15 mouse cellular contexts compared by ENCODE assay signal in genomic region chr2:29665421-29665820, GRCm38 (mm10). TPM values are rescaled to one million over a fixed set of nuclear protein-coding genes. Genes with fewer than 3 reads are reported as not detected.
DNase-seq lines count a peak whose midpoint lies in the region; TF ChIP-seq lines count a peak whose summit lies in the region.
"Had no signal": no experiment of that assay in that cellular context is flagged by ENCODE, and none has a peak within 500 bp of the region (broad histone marks: within the 10 kb centered on the region; RNA-seq: fewer than 3 reads in every experiment).

No protein-coding gene starts in this region.

- H3K4me3 ChIP-seq in layer of hippocampus, adult 2 months, result no peak overlapping the region
- no peak overlapping the region for H3K4me3 ChIP-seq in CH12.LX (replicated peaks in 1 of 3; ENCODE audit: low read depth in 2 of 3, low read length in 2 of 3, poor library complexity in 1 of 3)
- H3K4me3 ChIP-seq: limb, embryonic 15.5 days; megakaryocyte, embryonic 14.5 days had no signal

- dilution Hi-C loops in CH12.LX (cut with MboI; ENCODE audit: extremely low pct_ligation_motif_present, extremely low pct_unique_long_range_greater_than_20kb, low sequenced_read_pairs), result no loop called here

- no peaks in the 10 kb centered on the region for H3K9me3 ChIP-seq in CH12.LX (replicated peaks; ENCODE audit: low read length)
- H3K9me3 ChIP-seq: limb, embryonic 15.5 days; megakaryocyte, embryonic 14.5 days had no signal

- no peak for TF ChIP-seq EP300 in CH12.LX (IDR thresholded peaks at IDR 0.05; ENCODE audit: low read length)

- no peak overlapping the region for H3K27ac ChIP-seq in layer of hippocampus, adult 2 months
- peak overlapping the region; percentile 58 for H3K27ac ChIP-seq in CH12.LX (ENCODE audit: insufficient read depth, low read depth)
- H3K27ac ChIP-seq: limb, embryonic 15.5 days had no signal

- intact Hi-C loops in left cerebral cortex, postnatal 10 days (cut with DNase I), result no loop called here

- H3K4me2 ChIP-seq in CH12.LX (ENCODE audit: insufficient read depth, low read depth, poor library complexity, severe bottlenecking), result no peak overlapping the region
- H3K4me2 ChIP-seq: heart, embryonic 11.5 days; limb, embryonic 15.5 days had no signal

- H3K27me3 ChIP-seq in CH12.LX (replicated peaks), result no peaks in the 10 kb centered on the region
- H3K27me3 ChIP-seq: limb, embryonic 15.5 days; megakaryocyte, embryonic 14.5 days had no signal

- peak; percentile 37 for TF ChIP-seq RAD21 in CH12.LX (IDR thresholded peaks at IDR 0.05; ENCODE audit: low read depth, low read length)

- peak; percentile 55 for TF ChIP-seq CTCF in layer of hippocampus, adult 2 months (conservative IDR thresholded peaks at IDR 0.05)
- TF ChIP-seq CTCF in CH12.LX (conservative IDR thresholded peaks at IDR 0.05 in 1 of 2, IDR thresholded peaks at IDR 0.05 in 1 of 2; ENCODE audit: low read depth in 2 of 2, low read length in 2 of 2), result peak; percentile 58 to 66

- H3K9ac ChIP-seq in CH12.LX (ENCODE audit: insufficient read depth, low read depth), result no peak overlapping the region
- H3K9ac ChIP-seq: limb, embryonic 15.5 days had no signal

- peaks cover 10 to 72% of the 10 kb centered on the region in 2 experiments for H3K36me3 ChIP-seq in CH12.LX (replicated peaks in 1 of 2; ENCODE audit: control insufficient read depth in 1 of 2, insufficient read depth in 1 of 2, low read length in 1 of 2)

- no peak for TF ChIP-seq POLR2A in CH12.LX (IDR thresholded peaks at IDR 0.05; ENCODE audit: low read depth, low read length)

- no peak for DNase-seq in layer of hippocampus, adult 2 months (ENCODE audit: low spot score in 2 of 2)
- DNase-seq in layer of hippocampus, adult 8-10 months (ENCODE audit: low spot score in 2 of 2), result no peak
- DNase-seq in 416B (ENCODE audit: low read depth) (peak; percentile 42), CH12.LX (ENCODE audit: extremely low read depth) (peak; percentile 71)
- DNase-seq in induced T-regulatory cell, adult 2 months (ENCODE audit: low read depth), result peak; percentile 83
- DNase-seq in right cerebral cortex, postnatal 14 days, result no peak
- DNase-seq in kidney, postnatal 14 days, result no peak
- DNase-seq in left cerebral cortex, postnatal 10 days (ENCODE audit: extremely low spot score in 1 of 2, low spot score in 2 of 2), result no peak
- DNase-seq: adrenal gland, postnatal 14 days; cerebellum, adult 18-20 months; embryo, embryonic 11 days; kidney, adult 9 months had no signal

- H3K4me1 ChIP-seq in CH12.LX (ENCODE audit: control insufficient read depth in 1 of 2, insufficient read depth in 2 of 2), result peaks cover 80 to 100% of the 10 kb centered on the region in 2 experiments

- H3K79me2 ChIP-seq in CH12.LX (replicated peaks; ENCODE audit: control insufficient read depth, extremely low read depth, insufficient read depth, poor library complexity, severe bottlenecking), result peaks cover 91% of the 10 kb centered on the region

- in situ Hi-C loops in CH12.LX (cut with MboI; ENCODE audit: low pct_ligation_motif_present, low pct_unique_long_range_greater_than_20kb, low sequenced_read_pairs), result no loop called here

TF ChIP-seq in CH12.LX, 34 proteins besides CTCF, POLR2A, EP300 and RAD21:
- TF ChIP-seq TBP (conservative IDR thresholded peaks at IDR 0.05; ENCODE audit: low read depth, low read length) (no peak), ZKSCAN1 (IDR thresholded peaks at IDR 0.05; ENCODE audit: borderline replicate concordance, low read depth, low read length) (no peak), ELF1 (IDR thresholded peaks at IDR 0.05; ENCODE audit: low read depth, low read length) (no peak), MAX (IDR thresholded peaks at IDR 0.05; ENCODE audit: low read length) (no peak), SMC3 (IDR thresholded peaks at IDR 0.05; ENCODE audit: low read depth, low read length) (peak; percentile 65), NRF1 (IDR thresholded peaks at IDR 0.05; ENCODE audit: low read depth, low read length) (no peak), MAFK (IDR thresholded peaks at IDR 0.05; ENCODE audit: insufficient replicate concordance, low read length) (no peak), MAZ (IDR thresholded peaks at IDR 0.05; ENCODE audit: low read depth, low read length) (0 out of 2 replicates have a peak, but pooled peaks have one; percentile 19), ZC3H11A (IDR thresholded peaks at IDR 0.05; ENCODE audit: low read depth, low read length) (no peak), TCF12 (IDR thresholded peaks at IDR 0.05; ENCODE audit: low read depth, low read length) (no peak), USF1 (IDR thresholded peaks at IDR 0.05; ENCODE audit: low read depth, low read length) (no peak), RCOR1 (conservative IDR thresholded peaks at IDR 0.05; ENCODE audit: low read depth, low read length) (no peak), ZNF384 (IDR thresholded peaks at IDR 0.05; ENCODE audit: low read depth, low read length) (no peak), E2F4 (IDR thresholded peaks at IDR 0.05; ENCODE audit: insufficient replicate concordance, low read depth, low read length) (no peak), MYC (IDR thresholded peaks at IDR 0.05; ENCODE audit: low read depth, low read length) (0 out of 2 replicates have a peak, but pooled peaks have one; percentile 16)
TF ChIP-seq in CH12.LX: peak in this region for 3.

RNA-seq across cellular contexts. Expression of gene Rapgef1, which starts 45.9 kb away (rescaled TPM):
- 10 to 100 TPM; 91.3 to 94.9 TPM for total RNA-seq in layer of hippocampus, adult 2 months (2021)
- 10 to 100 TPM; 78.8 to 94.5 (median 89.3) TPM for total RNA-seq in layer of hippocampus, adult 8-10 months (2022)
- total RNA-seq in CH12.LX (2012; rRNA removed), result 149 and 185 TPM in 2 replicates
- 84.0 and 86.5 TPM in 2 replicates for total RNA-seq in CH12.LX (2014; rRNA removed)
- polyA plus RNA-seq in CH12.LX (2012; ENCODE audit: insufficient read length, low read depth), result 143 and 170 TPM in 2 replicates
- total RNA-seq in left cerebral cortex, postnatal 10 days (2021), result 100 to 1,000 TPM; 126 to 127 TPM

Comparison
In these comparisons a context has a peak if more than half of its experiments do, and no peak if none do; other contexts are left out.
1. DNase-seq: peak in 416B (single experiment), CH12.LX (single experiment) and induced T-regulatory cell, adult 2 months (single experiment); none in layer of hippocampus, adult 2 months (0 of 2), layer of hippocampus, adult 8-10 months (0 of 2), right cerebral cortex, postnatal 14 days (single experiment), kidney, postnatal 14 days (single experiment) and left cerebral cortex, postnatal 10 days (0 of 2).